Mouse (Mus musculus) limb, embryonic 13.5 days (tissue): Measurements from ENCODE around the gene Heg1. TPM values are rescaled to one million over a fixed set of nuclear protein-coding genes. Genes with fewer than 3 reads are reported as not detected.
A peak's percentile ranks its signal among the peaks of the same experiment; 100 is the strongest.

Experiments
- ATAC-seq: fragments of 200-750 bp; cut with Nextera tagmentation; 2 replicates; pipeline ENCODE4 v1.8.0; 2017; ENCODE audit warnings: low read depth, moderate number of reproducible peaks, moderate TSS enrichment; ENCODE audit not compliant: low FRiP score
- H3K27ac ChIP-seq: fragments of 300-500 bp; sonication (generic); 2 replicates; pipeline ENCODE4 v1.5.1; 2015; ENCODE audit warnings: inconsistent platforms, mild to moderate bottlenecking, moderate library complexity
- H3K27me3 ChIP-seq: fragments of 300-500 bp; sonication (generic); 2 replicates; pipeline ENCODE4 v1.6.1; 2015; ENCODE audit warnings: mild to moderate bottlenecking, inconsistent platforms
- H3K36me3 ChIP-seq: fragments of 300-500 bp; sonication (generic); 2 replicates; pipeline ENCODE4 v1.6.1; 2015; ENCODE audit warnings: inconsistent platforms, mild to moderate bottlenecking, moderate library complexity
- H3K4me1 ChIP-seq: fragments of 300-500 bp; sonication (generic); 2 replicates; pipeline ENCODE4 v1.6.1; 2015; ENCODE audit warnings: inconsistent platforms
- H3K4me2 ChIP-seq: fragments of 300-500 bp; sonication (generic); replicated peaks from 2 replicates; pipeline ENCODE4 v1.6.1; 2015; ENCODE audit warnings: inconsistent platforms, mild to moderate bottlenecking, moderate library complexity
- H3K4me3 ChIP-seq: fragments of 300-500 bp; sonication (generic); 2 replicates; pipeline ENCODE4 v1.5.1; 2015; ENCODE audit warnings: moderate library complexity, mild to moderate bottlenecking, inconsistent platforms
- H3K9ac ChIP-seq: fragments of 300-500 bp; sonication (generic); 2 replicates; pipeline ENCODE4 v1.6.1; 2015; ENCODE audit warnings: mild to moderate bottlenecking, inconsistent platforms
- H3K9me3 ChIP-seq: fragments of 300-500 bp; sonication (generic); 2 replicates; pipeline ENCODE4 v1.6.1; 2016; ENCODE audit warnings: inconsistent platforms
- WGBS: fragments of 180-500 bp; shearing (Covaris S2); methylation state at CpG from one replicate; pipeline ENCODE4 v1.1.7; 2015; 5-methylcytosine and 5-hydroxymethylcytosine counted together
- polyA plus RNA-seq: library from polyadenylated mRNA; unstranded; fragments of >200 nt; fragmentation: Nextera tagmentation; extraction: Ambion mirVana; gene quantifications from 2 replicates; pipeline ENCODE4 v1.2.1, GENCODE M21; 2015

Heg1 gene
- polyA plus RNA-seq, 1 experiment from 2014 or later, result 16.0 TPM

DNA sequence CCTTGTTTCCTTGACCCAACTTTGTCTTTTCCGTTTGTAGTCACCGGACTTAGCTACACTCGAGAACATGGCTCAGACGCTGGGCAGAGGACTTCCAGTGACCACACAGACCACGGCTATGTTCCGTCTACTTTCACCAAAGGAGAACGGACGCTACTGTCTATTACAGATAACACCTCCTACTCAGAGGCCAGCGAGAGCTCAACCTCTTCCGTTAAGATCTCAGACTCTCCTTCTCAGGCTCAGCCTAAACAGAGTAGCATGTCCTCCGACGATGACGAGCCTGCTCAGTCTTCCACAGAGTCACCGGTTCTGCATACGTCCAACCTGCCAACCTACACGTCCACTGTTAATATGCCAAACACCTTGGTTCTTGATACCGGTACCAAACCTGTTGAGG, 42.1 kb downstream of the Heg1 start:
- WGBS, result 95% methylated on average over 17 of the region's 17 CpGs
- H3K27me3 ChIP-seq, result no peaks in the 10 kb centered on the region
- H3K27ac ChIP-seq, result no peak overlapping the region
- H3K4me3 ChIP-seq, result no peak overlapping the region
- no peaks in the 10 kb centered on the region for H3K4me1 ChIP-seq
- ATAC-seq, result no peak
- peaks cover 63% of the 10 kb centered on the region for H3K36me3 ChIP-seq
- no peak overlapping the region for H3K9ac ChIP-seq
- peaks cover 7% of the 10 kb centered on the region; the same call in 1 of the 2 replicates for H3K9me3 ChIP-seq
- H3K4me2 ChIP-seq, result no peak overlapping the region

DNA sequence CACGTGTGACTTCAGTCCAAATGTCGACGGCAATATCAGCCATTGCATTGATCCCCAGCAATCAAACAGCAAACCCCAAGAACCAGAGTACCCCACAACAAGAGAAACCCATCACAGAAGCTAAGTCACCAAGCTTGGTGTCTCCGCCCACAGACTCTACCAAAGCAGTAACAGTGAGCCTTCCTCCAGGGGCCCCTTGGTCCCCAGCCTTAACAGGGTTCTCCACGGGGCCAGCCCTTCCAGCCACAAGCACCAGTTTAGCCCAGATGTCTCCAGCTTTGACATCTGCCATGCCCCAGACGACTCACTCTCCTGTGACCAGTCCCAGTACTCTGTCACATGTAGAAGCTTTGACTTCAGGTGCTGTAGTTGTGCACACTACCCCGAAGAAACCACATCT, 42.7 kb downstream of the Heg1 start:
- no peak overlapping the region for H3K4me2 ChIP-seq
- peaks cover 63% of the 10 kb centered on the region for H3K36me3 ChIP-seq
- no peak overlapping the region for H3K4me3 ChIP-seq
- no peak overlapping the region for H3K9ac ChIP-seq
- H3K4me1 ChIP-seq, result no peaks in the 10 kb centered on the region
- H3K27me3 ChIP-seq, result no peaks in the 10 kb centered on the region
- no peak overlapping the region for H3K27ac ChIP-seq
- no peak for ATAC-seq
- WGBS, result 92% methylated on average over 7 of the region's 7 CpGs
- peaks cover 7% of the 10 kb centered on the region; the same call in 1 of the 2 replicates for H3K9me3 ChIP-seq

DNA sequence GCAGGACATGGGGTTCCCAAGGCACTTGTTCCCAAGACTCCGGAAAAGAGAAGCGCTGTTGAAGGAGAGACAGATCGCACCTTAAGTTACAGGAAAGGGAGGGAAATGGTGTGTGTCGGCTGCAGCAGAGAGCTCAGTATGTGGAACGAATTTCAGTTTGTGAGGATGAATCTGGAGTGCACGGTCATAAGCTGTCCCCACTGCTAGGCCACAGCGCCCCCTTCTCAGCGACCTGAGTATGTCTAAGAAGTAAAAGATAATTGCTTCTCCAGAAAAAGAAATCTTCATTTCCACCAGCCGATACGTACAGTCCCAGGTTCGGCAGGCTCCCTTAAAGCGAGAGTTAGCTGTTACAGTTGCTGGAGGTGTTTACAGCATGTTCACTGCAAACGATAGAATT, 44.3 kb downstream of the Heg1 start:
- Histone ChIP-seq H3K9me3 (peaks cover 4% of the 10 kb centered on the region; the same call in 1 of the 2 replicates), H3K4me1 (peaks cover under 1% of the 10 kb centered on the region; the same call in 1 of the 2 replicates), H3K36me3 (peaks cover 55% of the 10 kb centered on the region), H3K9ac (no peak overlapping the region), H3K27me3 (no peaks in the 10 kb centered on the region), H3K27ac (no peak overlapping the region), H3K4me3 (no peak overlapping the region), H3K4me2 (no peak overlapping the region)
- ATAC-seq, result 0 out of 2 replicates have a peak, but pooled peaks have one; percentile 36
- WGBS, result 67% methylated on average over 13 of the region's 13 CpGs

DNA sequence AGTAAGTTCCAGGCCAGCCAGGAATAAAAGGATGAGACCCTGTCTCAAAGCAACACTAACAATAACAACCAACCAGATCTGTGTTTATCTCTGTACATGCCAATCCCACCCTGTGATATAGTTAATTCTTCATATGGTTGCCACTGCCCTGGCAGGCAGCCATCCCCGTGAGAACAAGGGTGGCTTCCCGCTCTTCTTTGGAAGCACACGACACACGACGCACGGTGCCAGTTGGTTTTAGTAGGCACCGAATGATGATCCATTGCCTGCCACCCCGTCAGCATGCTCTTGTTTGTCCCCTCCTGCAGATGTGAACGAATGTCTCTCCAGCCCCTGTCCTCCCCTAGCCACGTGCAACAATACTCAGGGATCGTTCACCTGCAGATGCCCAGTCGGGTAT, 47.1 kb downstream of the Heg1 start:
- no peak for ATAC-seq
- no peak overlapping the region for H3K4me3 ChIP-seq
- H3K4me2 ChIP-seq, result no peak overlapping the region
- WGBS, result 92% methylated on average over 12 of the region's 12 CpGs
- no peaks in the 10 kb centered on the region for H3K27me3 ChIP-seq
- H3K9me3 ChIP-seq, result no peaks in the 10 kb centered on the region
- H3K9ac ChIP-seq, result no peak overlapping the region
- peaks cover 19% of the 10 kb centered on the region for H3K4me1 ChIP-seq
- peaks cover 33% of the 10 kb centered on the region for H3K36me3 ChIP-seq
- H3K27ac ChIP-seq, result no peak overlapping the region

- Histone ChIP-seq H3K9ac (no peak overlapping the region), H3K9me3 (no peaks in the 10 kb centered on the region), H3K4me2 (no peak overlapping the region), H3K4me3 (no peak overlapping the region), H3K36me3 (peaks cover 23% of the 10 kb centered on the region), H3K27ac (no peak overlapping the region), H3K4me1 (peaks cover 19% of the 10 kb centered on the region), H3K27me3 (no peaks in the 10 kb centered on the region)
- ATAC-seq, result no peak
- WGBS, result 76% methylated on average over 6 of the region's 6 CpGs
Observed at GRCm38 (mm10) chr16:33732237-33732749, 48.1 kb downstream of the Heg1 start.

GRCm38 (mm10) chr16:33732846-33733580, 48.8 kb downstream of the Heg1 start:
- no peaks in the 10 kb centered on the region for H3K27me3 ChIP-seq
- no peak overlapping the region for H3K4me2 ChIP-seq
- peaks cover 21% of the 10 kb centered on the region; the same call in 1 of the 2 replicates for H3K36me3 ChIP-seq
- no peak overlapping the region for H3K27ac ChIP-seq
- no peak for ATAC-seq
- peaks cover 23% of the 10 kb centered on the region for H3K4me1 ChIP-seq
- no peaks in the 10 kb centered on the region for H3K9me3 ChIP-seq
- no peak overlapping the region for H3K9ac ChIP-seq
- 69% methylated on average over 15 of the region's 15 CpGs for WGBS
- H3K4me3 ChIP-seq, result no peak overlapping the region

DNA sequence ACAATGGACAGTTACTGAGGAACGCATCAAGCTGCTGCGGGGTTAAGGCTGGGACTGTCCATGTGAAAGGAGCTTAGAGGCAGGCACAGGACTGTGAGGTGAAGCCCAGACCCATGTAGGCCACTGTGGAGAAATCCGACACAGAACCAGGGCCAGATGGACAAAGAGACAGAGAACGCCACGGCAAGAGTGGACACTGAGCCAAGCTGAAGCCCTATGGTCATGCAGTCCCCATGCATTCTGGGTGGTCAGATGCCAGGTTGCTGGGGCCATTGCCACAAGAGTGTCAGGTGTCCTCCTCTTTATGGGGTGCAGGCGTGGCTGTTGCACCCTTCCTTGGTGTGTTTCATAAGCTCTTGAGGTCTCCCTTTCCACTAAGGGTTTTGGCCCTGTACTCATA, 49.7 kb downstream of the Heg1 start:
- no peak overlapping the region for H3K4me2 ChIP-seq
- no peaks in the 10 kb centered on the region for H3K9me3 ChIP-seq
- peaks cover 21% of the 10 kb centered on the region; the same call in 1 of the 2 replicates for H3K36me3 ChIP-seq
- 89% methylated on average over 6 of the region's 6 CpGs for WGBS
- no peaks in the 10 kb centered on the region for H3K27me3 ChIP-seq
- H3K27ac ChIP-seq, result no peak overlapping the region
- no peak overlapping the region for H3K4me3 ChIP-seq
- H3K9ac ChIP-seq, result no peak overlapping the region
- H3K4me1 ChIP-seq, result peaks cover 31% of the 10 kb centered on the region
- ATAC-seq, result no peak

DNA sequence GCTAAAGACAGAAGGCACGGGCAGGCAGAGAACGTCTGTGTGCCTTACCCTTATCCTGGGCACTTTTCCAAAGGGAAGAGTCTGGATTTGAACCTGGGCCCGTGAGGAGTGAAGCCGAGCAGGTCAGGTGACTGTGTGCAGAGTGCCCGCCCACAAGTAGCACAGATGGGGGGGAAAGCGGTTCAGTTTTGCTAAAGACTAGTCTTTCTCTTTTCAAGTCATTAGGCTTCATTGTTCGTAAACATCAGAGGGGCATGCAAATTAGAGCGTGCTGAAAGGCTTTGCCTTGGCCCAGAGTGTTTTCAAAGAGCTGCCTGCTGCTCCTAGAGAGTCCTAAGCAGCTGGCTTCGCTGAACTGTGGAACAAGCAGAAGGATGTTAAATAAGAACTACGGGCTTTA, 50.4 kb downstream of the Heg1 start:
- ATAC-seq, result no peak

DNA sequence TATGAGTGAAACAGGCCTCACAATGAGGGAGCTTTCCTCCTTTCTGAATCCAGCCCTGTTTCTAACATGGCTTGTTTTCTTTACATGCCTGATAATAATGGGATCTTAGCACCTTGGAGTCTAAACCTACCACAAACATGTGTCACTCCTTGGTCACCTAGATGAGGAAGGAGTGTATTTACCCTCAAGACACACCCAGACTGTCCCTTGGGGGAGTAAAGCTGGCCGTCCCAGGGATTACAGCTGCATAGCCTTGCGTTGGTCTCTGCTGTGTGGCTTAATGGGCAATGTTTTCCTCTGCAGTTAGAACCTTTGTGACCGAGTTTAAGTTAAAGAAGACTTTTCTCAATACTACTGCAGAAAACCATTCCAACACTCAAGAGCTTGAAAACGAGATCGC, 51.1 kb downstream of the Heg1 start:
- no peak for ATAC-seq
- 68% methylated on average over 5 of the region's 5 CpGs for WGBS
- Histone ChIP-seq H3K27me3 (no peaks in the 10 kb centered on the region), H3K4me2 (no peak overlapping the region), H3K9ac (no peak overlapping the region), H3K4me1 (peaks cover 45% of the 10 kb centered on the region), H3K9me3 (no peaks in the 10 kb centered on the region), H3K4me3 (no peak overlapping the region), H3K27ac (no peak overlapping the region), H3K36me3 (peaks cover 13% of the 10 kb centered on the region; the same call in 1 of the 2 replicates)

More for the DNA sequence above, 50.4 kb downstream of the Heg1 start:
- no peak overlapping the region for H3K4me2 ChIP-seq
- peaks cover 38% of the 10 kb centered on the region for H3K4me1 ChIP-seq
- 0 out of 2 replicates have a peak overlapping the region, but pooled peaks have one; percentile 33 for H3K27ac ChIP-seq
- H3K9ac ChIP-seq, result no peak overlapping the region
- WGBS, result 38% methylated on average over 10 of the region's 10 CpGs
- H3K36me3 ChIP-seq, result peaks cover 17% of the 10 kb centered on the region; the same call in 1 of the 2 replicates
- no peaks in the 10 kb centered on the region for H3K27me3 ChIP-seq
- no peaks in the 10 kb centered on the region for H3K9me3 ChIP-seq
- H3K4me3 ChIP-seq, result no peak overlapping the region

DNA sequence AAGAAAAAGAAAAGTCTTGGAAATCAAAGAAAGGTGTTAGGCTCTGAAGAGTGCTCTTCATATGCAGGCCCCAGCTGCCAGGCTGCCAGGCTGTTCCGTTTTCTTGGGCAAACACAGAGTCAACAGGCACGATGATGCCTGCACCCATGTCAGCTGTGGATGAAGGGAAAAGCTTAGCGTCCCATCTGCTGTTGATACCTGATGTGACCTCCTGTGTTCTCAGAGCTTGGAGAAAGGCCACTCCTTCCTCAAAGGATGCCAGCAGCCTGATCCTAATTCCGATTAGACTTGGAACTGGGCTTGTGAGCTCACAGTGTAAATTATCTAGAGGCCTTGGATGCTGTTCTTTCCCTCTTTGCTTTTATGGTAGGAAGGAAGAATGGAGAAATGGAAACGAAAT, 51.6 kb downstream of the Heg1 start:
- 65% methylated on average over 5 of the region's 5 CpGs for WGBS
- ATAC-seq, result no peak

DNA sequence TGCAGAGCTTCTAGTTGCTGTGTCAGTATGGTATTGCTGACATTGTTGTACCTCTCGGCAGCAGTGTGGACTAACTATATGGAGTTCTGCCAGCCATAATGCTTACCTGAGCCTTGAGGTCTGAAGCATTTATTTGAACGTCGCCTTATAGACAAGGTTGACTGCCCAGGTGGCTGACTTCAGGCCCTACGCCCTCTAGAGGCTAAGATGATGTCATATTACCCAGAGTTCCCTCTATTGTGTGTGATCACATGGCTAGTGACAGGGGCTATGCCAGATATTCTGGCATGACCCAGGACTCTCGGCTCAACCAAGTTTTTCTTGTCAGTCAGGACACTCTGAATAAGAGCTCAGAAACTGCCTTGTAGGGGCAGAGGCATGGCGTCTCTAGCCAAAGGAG, 52.6 kb downstream of the Heg1 start:
- H3K27me3 ChIP-seq, result no peaks in the 10 kb centered on the region
- H3K9ac ChIP-seq, result no peak overlapping the region
- no peak overlapping the region for H3K4me3 ChIP-seq
- H3K9me3 ChIP-seq, result no peaks in the 10 kb centered on the region
- peaks cover 60% of the 10 kb centered on the region for H3K4me1 ChIP-seq
- 90% methylated on average over 6 of the region's 6 CpGs for WGBS
- H3K4me2 ChIP-seq, result no peak overlapping the region
- no peaks in the 10 kb centered on the region for H3K36me3 ChIP-seq
- H3K27ac ChIP-seq, result no peak overlapping the region
- no peak for ATAC-seq

More for the DNA sequence above, 51.6 kb downstream of the Heg1 start:
- H3K4me1 ChIP-seq, result peaks cover 50% of the 10 kb centered on the region
- no peak overlapping the region for H3K9ac ChIP-seq
- peaks cover 7% of the 10 kb centered on the region; the same call in 1 of the 2 replicates for H3K36me3 ChIP-seq
- H3K27ac ChIP-seq, result no peak overlapping the region
- no peaks in the 10 kb centered on the region for H3K9me3 ChIP-seq
- no peak overlapping the region for H3K4me2 ChIP-seq
- no peaks in the 10 kb centered on the region for H3K27me3 ChIP-seq
- H3K4me3 ChIP-seq, result no peak overlapping the region

DNA sequence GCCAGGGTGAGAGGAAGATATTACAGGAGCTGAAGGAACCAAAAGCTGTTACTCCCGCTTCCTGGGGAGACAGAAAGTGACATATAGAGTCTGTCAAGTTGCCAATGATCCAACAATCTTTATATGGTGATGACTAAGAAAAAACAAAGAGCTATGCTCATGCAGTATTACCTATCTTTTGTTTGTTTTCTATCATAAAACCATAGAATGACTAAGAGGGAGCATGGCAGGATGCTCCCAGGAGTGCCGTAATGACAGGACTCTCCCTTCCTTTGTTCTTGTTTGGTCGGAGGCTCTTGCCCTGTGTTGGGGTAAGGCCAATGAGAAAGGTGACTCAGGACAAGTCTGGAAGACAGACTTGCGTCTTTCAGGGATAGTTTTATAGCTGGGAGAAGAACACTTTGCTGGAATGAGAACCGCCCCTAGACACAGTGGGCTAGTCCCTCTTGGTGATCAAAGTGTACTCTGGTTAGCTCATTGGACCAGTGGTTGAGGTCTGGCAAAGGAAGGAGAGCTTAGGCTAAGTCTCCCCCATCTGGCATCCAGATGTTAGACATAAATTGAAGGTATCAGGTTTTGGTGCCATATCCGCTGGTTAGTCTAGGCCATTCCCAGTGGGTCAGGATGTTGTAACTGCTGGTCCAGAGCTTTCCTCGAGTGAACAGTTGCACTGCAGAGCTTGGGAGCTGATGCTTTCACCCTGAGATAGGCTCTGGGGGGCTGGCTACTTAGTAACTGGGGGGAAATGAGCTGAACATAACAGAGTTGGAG, 55.0 kb downstream of the Heg1 start:
- H3K4me1 ChIP-seq, result peaks cover 59% of the 10 kb centered on the region
- H3K9ac ChIP-seq, result no peak overlapping the region
- H3K4me3 ChIP-seq, result no peak overlapping the region
- peak overlapping the region; percentile 73 for H3K27ac ChIP-seq
- no peaks in the 10 kb centered on the region for H3K27me3 ChIP-seq
- peak; percentile 84 for ATAC-seq
- H3K4me2 ChIP-seq, result peak overlapping the region; percentile 9; the same call in 1 of the 2 replicates
- H3K36me3 ChIP-seq, result peaks cover 9% of the 10 kb centered on the region; the same call in 1 of the 2 replicates
- H3K9me3 ChIP-seq, result no peaks in the 10 kb centered on the region
- WGBS, result 29% methylated on average over 7 of the region's 7 CpGs
